Mouse (Mus musculus) kidney, embryonic 16.5 days (tissue): ENCODE results near the gene Cd72. TPM values are rescaled to one million over a fixed set of nuclear protein-coding genes. Genes with fewer than 3 reads are reported as not detected.
"Not testable (repeated sequence)": the region's sequence is repeated elsewhere in the genome, so short reads cannot be mapped to it uniquely, and the experiment has no call there.

Experiments used
- ATAC-seq: fragments of 200-750 bp; cut with Nextera tagmentation; 2 replicates; pipeline ENCODE4 v1.8.0; 2017; ENCODE audit warnings: moderate TSS enrichment; ENCODE audit not compliant: low FRiP score, low TSS enrichment
- H3K27ac ChIP-seq: fragments of 300-500 bp; sonication (generic); 2 replicates; pipeline ENCODE4 v1.5.1; 2014; ENCODE audit warnings: low read length
- H3K27me3 ChIP-seq: fragments of 300-500 bp; sonication (generic); 2 replicates; pipeline ENCODE4 v1.6.1; 2014; ENCODE audit warnings: low read length, control low read depth, mixed read lengths; ENCODE audit not compliant: insufficient read depth
- H3K36me3 ChIP-seq: fragments of 300-500 bp; sonication (generic); 2 replicates; pipeline ENCODE4 v1.6.1; 2014; ENCODE audit warnings: low read length, control low read depth, mixed read lengths; ENCODE audit not compliant: insufficient read depth
- H3K4me1 ChIP-seq: fragments of 300-500 bp; sonication (generic); 2 replicates; pipeline ENCODE4 v1.6.1; 2014; ENCODE audit warnings: low read length, control low read depth, mixed read lengths; ENCODE audit not compliant: insufficient read depth
- H3K4me2 ChIP-seq: fragments of 300-500 bp; sonication (generic); replicated peaks from 2 replicates; pipeline ENCODE4 v1.6.1; 2014; ENCODE audit warnings: low read depth, low read length
- H3K4me3 ChIP-seq: fragments of 300-500 bp; sonication (generic); 2 replicates; pipeline ENCODE4 v1.5.1; 2014; ENCODE audit warnings: mild to moderate bottlenecking, low read length
- H3K9ac ChIP-seq: fragments of 300-500 bp; sonication (generic); replicated peaks from 2 replicates; pipeline ENCODE4 v1.6.1; 2014; ENCODE audit warnings: low read length
- H3K9me3 ChIP-seq: fragments of 300-500 bp; sonication (generic); 2 replicates; pipeline ENCODE4 v1.6.1; 2016; ENCODE audit warnings: low read length, control low read depth
- WGBS: fragments of 180-500 bp; shearing (Covaris S2); extraction: QIAGEN DNeasy Blood & Tissue Kit; methylation state at CpG from one replicate; pipeline ENCODE4 v1.1.7; 2014; 5-methylcytosine and 5-hydroxymethylcytosine counted together
- polyA plus RNA-seq: library from polyadenylated mRNA; unstranded; fragments of >200 nt; fragmentation: Nextera tagmentation; extraction: Ambion mirVana; gene quantifications from 2 replicates; pipeline ENCODE4 v1.2.1, GENCODE M21; 2015

Gene Cd72
- polyA plus RNA-seq, 1 experiment from 2014 or later, result 4.1 TPM

- peak overlapping the region; percentile 64 for H3K4me3 ChIP-seq
- H3K27me3 ChIP-seq, result no peaks in the 10 kb centered on the region
- H3K4me1 ChIP-seq, result peaks cover 22% of the 10 kb centered on the region
- WGBS, result under 1% methylated on average over 47 of the region's 47 CpGs
- H3K36me3 ChIP-seq, result peaks cover 10% of the 10 kb centered on the region
- peak overlapping the region; percentile 79 for H3K9ac ChIP-seq
- H3K4me2 ChIP-seq, result peak overlapping the region; percentile 65
- no peaks in the 10 kb centered on the region for H3K9me3 ChIP-seq
- peak overlapping the region; percentile 83 for H3K27ac ChIP-seq
- peak; percentile 87 for ATAC-seq
Measured at GRCm38 (mm10) chr4:43493186-43493845, 38.9 kb upstream of the Cd72 start.

GRCm38 (mm10) chr4:43492821-43493185 lies 38.4 kb upstream of the Cd72 start, which contains the start of gene Ccdc107:
Ccdc107 (plus strand) TSS chr4:43492900.
- peak; percentile 98 for ATAC-seq
- Histone ChIP-seq H3K4me2 (peak within 1 kb of the TSS; percentile 65), H3K9me3 (no peaks in the 10 kb centered on the region), H3K4me3 (peak within 1 kb of the TSS; percentile 64), H3K4me1 (peaks cover 17% of the 10 kb centered on the region), H3K9ac (peak within 1 kb of the TSS; percentile 79), H3K36me3 (peaks cover 10% of the 10 kb centered on the region), H3K27ac (peak within 1 kb of the TSS; percentile 83), H3K27me3 (no peaks in the 10 kb centered on the region)
- WGBS, result 0% methylated on average over 25 of the region's 25 CpGs

- Histone ChIP-seq H3K27me3 (no peaks in the 10 kb centered on the region), H3K4me3 (peak overlapping the region; percentile 64), H3K36me3 (peaks cover 10% of the 10 kb centered on the region), H3K9me3 (no peaks in the 10 kb centered on the region), H3K27ac (peak overlapping the region; percentile 83), H3K9ac (no peak overlapping the region), H3K4me1 (peaks cover 11% of the 10 kb centered on the region; the same call in 1 of the 2 replicates), H3K4me2 (peak overlapping the region; percentile 65)
- ATAC-seq, result no peak
- WGBS, result 45% methylated on average over 12 of the region's 12 CpGs
Measured at GRCm38 (mm10) chr4:43492101-43492820, 37.8 kb upstream of the Cd72 start.

- Histone ChIP-seq H3K4me1 (peaks cover 11% of the 10 kb centered on the region; the same call in 1 of the 2 replicates), H3K9me3 (peaks cover under 1% of the 10 kb centered on the region; the same call in 1 of the 2 replicates), H3K4me2 (no peak overlapping the region), H3K9ac (no peak overlapping the region), H3K4me3 (no peak overlapping the region), H3K27ac (no peak overlapping the region), H3K27me3 (no peaks in the 10 kb centered on the region), H3K36me3 (no peaks in the 10 kb centered on the region; the same call in 1 of the 2 replicates)
- ATAC-seq, result no peak
- WGBS, result 86% methylated on average over 5 of the region's 5 CpGs
Measured at GRCm38 (mm10) chr4:43490801-43491200, 36.4 kb upstream of the Cd72 start.

GRCm38 (mm10) chr4:43489611-43490010 lies 35.2 kb upstream of the Cd72 start:
- Histone ChIP-seq H3K36me3 (no peaks in the 10 kb centered on the region), H3K9ac (no peak overlapping the region), H3K4me1 (peaks cover 8% of the 10 kb centered on the region; the same call in 1 of the 2 replicates), H3K9me3 (peaks cover 3% of the 10 kb centered on the region), H3K27me3 (no peaks in the 10 kb centered on the region), H3K27ac (no peak overlapping the region), H3K4me3 (no peak overlapping the region), H3K4me2 (no peak overlapping the region)
- ATAC-seq, result no peak
- 94% methylated on average over 3 of the region's 3 CpGs for WGBS

GRCm38 (mm10) chr4:43485666-43486065 lies 31.2 kb upstream of the Cd72 start:
- not testable (repeated sequence) for H3K9ac ChIP-seq, H3K36me3 ChIP-seq, H3K9me3 ChIP-seq, H3K4me3 ChIP-seq, H3K4me1 ChIP-seq, H3K27me3 ChIP-seq, H3K4me2 ChIP-seq, ATAC-seq, H3K27ac ChIP-seq
- WGBS, result 85% methylated on average over 5 of the region's 5 CpGs

GRCm38 (mm10) chr4:43483535-43484091 lies 29.2 kb upstream of the Cd72 start, which contains the start of gene Sit1:
Sit1 (minus strand) TSS chr4:43483734.
- Histone ChIP-seq H3K9ac (no peak within 1 kb of the TSS), H3K4me2 (no peak within 1 kb of the TSS), H3K9me3 (peaks cover 3% of the 10 kb centered on the region), H3K36me3 (no peaks in the 10 kb centered on the region), H3K27ac (no peak within 1 kb of the TSS), H3K27me3 (no peaks in the 10 kb centered on the region), H3K4me1 (no peaks in the 10 kb centered on the region), H3K4me3 (no peak within 1 kb of the TSS)
- ATAC-seq, result no peak
- WGBS, result 60% methylated on average over 12 of the region's 12 CpGs

GRCm38 (mm10) chr4:43482591-43482990 lies 28.2 kb upstream of the Cd72 start:
- WGBS, result 64% methylated on average over 10 of the region's 10 CpGs
- Histone ChIP-seq H3K4me2 (no peak overlapping the region), H3K9ac (no peak overlapping the region), H3K9me3 (peaks cover 3% of the 10 kb centered on the region), H3K27me3 (no peaks in the 10 kb centered on the region), H3K36me3 (no peaks in the 10 kb centered on the region), H3K4me1 (no peaks in the 10 kb centered on the region), H3K4me3 (no peak overlapping the region), H3K27ac (no peak overlapping the region)
- no peak for ATAC-seq

GRCm38 (mm10) chr4:43481894-43482456 lies 27.5 kb upstream of the Cd72 start:
- no peak for ATAC-seq
- WGBS, result 78% methylated on average over 7 of the region's 7 CpGs
- H3K27ac ChIP-seq, result no peak overlapping the region
- H3K4me3 ChIP-seq, result no peak overlapping the region
- no peaks in the 10 kb centered on the region for H3K36me3 ChIP-seq
- no peak overlapping the region for H3K9ac ChIP-seq
- no peaks in the 10 kb centered on the region for H3K27me3 ChIP-seq
- H3K4me1 ChIP-seq, result no peaks in the 10 kb centered on the region
- H3K4me2 ChIP-seq, result no peak overlapping the region
- peaks cover 3% of the 10 kb centered on the region for H3K9me3 ChIP-seq
